Mouse (Mus musculus): Measurements from ENCODE around the gene Gm973.

Gm973 gene

DNA sequence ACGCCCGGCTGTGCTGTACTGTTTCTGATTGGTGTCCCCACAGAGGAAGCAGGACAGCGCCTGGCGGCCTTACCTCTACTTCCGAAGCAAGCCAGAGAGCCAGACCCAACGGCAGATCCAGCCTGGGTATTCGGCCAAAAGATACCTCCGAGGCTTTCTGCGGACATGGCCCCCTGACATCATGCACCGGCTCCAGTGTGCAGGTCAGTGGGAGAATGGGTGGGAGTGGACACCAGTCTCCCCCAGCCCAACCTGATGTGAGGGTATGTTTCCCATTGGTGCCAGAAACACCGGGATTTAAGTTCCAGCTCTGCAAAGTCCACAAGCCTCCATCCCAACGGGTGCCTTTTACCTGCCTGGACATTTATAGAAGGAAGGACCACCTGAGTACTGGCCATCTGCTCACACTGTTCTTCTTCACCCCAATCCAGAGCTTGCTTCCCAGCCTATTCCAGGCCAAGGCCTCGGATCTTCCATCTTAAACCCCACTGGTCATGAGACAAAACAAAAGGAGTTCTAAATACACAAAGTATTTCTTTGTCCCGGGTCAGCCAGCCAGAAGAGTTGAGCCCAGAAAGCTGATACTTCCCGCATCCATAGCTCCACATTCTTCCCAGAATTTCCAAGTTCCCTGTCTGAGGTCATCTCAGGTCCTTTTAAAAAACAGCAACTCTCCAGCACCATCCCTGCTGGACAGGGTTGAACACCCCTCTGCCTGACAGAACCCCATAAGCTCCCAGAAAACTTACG lies 25.4 kb downstream of the Gm973 start:
- 90% methylated on average over 16 of the region's 16 CpGs for WGBS

DNA sequence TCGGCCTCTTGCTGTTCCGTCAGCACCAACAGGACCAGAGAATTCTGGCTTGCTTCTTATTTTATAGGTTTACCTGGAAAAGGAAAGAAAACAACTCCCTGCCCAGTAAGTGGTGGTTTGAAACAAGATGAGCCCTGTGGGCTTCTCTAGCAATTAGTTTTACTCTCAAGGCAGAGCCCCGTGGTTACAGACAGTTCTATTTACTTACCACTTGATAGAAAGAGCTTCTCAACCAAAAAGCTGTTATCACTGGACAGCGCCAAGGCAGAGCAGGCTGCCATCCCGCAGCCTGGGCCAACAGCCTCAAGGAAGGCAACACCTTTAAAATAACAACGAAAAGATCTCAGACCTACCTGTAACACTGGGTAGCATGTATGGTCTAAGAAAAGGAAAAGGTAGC lies 26.2 kb downstream of the Gm973 start:
- 81% methylated on average over 6 of the region's 6 CpGs for WGBS

DNA sequence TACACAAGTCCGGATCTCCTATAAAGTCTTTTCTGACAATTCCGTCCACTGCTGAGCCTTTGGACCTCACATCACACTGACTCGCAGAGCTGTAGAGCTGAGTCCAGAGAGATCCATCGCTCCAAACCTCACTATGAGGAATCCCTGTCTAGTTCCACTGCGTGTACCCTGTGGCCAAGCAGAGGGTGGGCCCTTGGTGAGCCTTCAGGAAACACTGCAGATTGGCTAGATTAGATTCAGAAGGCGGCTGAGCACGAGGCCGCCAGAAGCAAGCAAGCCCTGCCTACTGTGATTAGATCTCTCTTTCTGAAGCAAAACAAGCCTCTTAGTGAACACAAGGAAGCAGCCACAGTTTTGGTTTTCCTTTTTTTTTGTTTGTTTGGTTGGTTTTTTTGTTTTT lies 27.8 kb downstream of the Gm973 start:
- 85% methylated on average over 8 of the region's 8 CpGs for WGBS

DNA sequence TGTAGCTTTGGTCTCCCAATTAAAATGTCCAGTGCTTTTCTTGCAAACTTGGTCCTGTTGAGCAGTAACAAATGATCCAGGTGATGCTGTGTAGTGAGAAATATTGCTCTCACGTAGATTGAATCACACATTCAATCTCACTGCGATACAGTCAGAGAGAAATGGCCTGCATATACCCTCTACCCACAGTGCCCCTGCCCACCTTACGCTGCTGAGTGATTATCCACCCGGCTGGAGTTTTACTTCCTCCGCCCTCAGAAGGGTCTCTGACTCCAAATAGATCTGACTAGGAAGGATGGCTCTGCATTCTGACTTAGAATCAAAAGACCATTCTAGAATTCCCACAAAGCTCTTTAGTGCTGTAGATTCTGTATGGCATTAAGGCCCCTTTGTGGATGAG lies 32.4 kb downstream of the Gm973 start:
- WGBS, result 88% methylated on average over 5 of the region's 5 CpGs

DNA sequence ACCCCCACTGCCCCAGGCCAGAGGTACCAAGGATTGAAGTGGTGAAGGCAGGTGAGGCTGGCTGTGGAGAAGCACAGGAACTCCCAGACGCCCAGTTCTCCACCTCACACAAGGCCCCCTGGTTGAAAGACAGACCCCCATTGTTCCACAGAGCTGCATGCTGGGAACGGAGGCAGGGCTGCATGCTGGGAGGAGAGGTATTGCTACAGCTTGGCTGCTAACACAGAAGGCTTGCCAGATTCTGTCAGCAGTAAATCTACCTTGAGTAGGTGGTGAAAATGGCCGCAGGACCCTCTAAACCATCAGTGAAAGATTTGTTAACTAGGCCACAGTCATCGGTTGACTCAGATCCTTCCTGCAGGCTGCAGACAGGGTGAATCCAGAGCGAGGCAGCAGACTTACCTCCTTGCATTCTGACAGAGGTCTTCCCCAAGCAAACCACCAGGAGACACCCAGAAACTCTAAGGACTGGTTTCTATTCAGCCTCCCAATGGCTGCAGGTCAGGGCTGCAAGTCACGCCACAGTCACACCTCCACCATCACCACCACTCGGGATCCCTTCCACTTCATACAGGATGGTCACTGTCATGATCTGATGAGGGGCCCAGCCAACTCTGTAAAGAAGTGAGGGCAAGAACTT lies 33.1 kb downstream of the Gm973 start:
- WGBS, result 83% methylated on average over 7 of the region's 7 CpGs

DNA sequence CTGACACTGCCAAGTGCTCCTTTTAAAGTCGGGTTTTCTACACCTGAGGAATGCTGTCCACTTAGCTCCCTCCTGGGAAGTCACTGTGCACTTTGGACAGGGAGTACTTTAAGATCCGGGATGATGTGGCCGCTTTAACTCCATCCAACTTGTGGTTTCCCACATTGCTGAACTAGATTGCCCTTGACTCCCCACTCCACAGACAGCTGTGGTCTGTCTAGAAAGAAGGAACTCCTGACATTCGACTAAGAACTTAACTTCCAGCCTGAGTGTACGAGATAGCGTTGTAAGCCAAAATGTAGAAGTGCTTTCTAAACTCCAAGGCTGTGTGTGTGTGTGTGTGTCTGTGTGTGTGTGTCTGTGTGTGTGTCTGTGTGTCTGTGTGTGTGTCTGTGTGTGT lies 34.2 kb downstream of the Gm973 start:
- WGBS, result 79% methylated on average over 6 of the region's 6 CpGs

DNA sequence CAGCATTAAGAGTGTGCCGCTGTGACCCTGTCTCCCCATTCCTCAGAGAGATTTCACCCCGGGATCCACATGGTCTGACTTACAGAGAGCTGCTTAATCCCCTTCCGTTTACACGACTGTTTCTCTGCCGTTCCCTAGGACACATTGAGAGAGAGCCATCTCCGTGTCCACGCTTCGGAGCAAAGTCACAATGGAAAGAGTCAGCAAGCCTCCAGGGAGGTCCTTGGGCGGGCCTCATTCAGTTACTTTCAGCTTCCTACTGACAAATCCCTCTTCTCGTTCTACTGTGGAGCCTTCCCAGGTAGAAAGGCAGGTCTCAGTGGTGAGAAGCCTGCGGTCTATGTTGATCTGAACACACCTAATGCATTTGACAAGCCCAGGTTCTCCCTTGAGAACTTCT lies 34.9 kb downstream of the Gm973 start:
- WGBS, result 86% methylated on average over 11 of the region's 11 CpGs

DNA sequence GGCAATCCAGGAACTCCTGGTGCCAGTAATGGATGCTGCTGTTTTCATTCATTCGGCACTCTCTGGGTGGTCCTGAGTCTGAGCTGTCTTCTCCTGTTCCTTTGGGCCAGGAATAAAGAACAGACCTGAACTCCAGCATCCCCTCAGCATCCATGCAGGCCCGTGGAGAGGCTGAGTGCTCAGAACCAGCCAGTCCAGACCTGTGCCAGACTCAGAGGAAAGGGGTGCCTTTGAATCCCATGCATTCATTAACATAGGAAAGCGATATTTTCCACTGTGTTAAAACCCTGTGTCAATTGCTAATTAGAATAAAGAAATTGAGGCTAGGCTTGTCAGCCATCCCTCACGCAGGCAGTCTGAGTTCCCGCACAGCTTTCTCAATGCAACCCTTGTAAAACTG lies 37.6 kb downstream of the Gm973 start:
- WGBS, result 66% methylated on average over 5 of the region's 5 CpGs

DNA sequence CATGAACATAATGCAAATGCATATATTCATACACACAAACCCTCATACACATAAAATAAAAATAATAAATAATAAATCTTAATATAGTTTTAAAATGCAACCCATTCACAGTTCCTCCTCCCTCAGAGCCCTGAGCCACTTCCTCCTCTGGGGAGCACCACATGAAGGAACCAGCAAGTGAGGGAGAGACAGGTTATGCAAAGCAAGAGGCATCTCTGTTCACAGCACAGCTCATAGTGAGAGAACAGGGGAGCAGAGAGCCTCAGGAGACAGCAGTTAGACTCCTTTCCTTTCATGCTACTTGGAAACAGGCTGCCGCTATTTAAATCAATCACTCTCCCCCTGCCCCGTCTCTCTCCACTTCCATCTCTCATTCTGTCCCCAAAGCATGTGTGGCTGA lies 47.5 kb downstream of the Gm973 start:
- 73% methylated on average over 2 of the region's 2 CpGs for WGBS

DNA sequence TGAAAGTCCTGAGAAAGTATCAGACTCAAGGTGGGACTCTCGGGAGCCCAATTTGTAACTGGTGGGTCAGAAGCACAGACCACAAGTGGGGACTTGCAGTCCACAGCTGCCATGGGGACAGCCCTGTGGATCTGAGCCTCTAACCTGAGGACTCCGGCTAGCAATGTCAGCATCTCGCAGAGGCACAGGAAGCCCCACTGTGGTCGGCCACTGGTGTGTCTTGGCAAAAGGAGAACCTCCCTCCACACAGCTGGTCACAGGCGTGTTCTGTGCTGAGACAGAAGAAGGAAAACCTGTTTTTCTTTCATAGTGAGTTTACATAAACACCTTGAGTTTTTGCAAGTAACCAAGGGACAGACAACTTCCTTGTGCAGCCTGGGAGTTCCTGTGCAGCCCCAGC lies 49.7 kb downstream of the Gm973 start:
- WGBS, result 74% methylated on average over 5 of the region's 5 CpGs

DNA sequence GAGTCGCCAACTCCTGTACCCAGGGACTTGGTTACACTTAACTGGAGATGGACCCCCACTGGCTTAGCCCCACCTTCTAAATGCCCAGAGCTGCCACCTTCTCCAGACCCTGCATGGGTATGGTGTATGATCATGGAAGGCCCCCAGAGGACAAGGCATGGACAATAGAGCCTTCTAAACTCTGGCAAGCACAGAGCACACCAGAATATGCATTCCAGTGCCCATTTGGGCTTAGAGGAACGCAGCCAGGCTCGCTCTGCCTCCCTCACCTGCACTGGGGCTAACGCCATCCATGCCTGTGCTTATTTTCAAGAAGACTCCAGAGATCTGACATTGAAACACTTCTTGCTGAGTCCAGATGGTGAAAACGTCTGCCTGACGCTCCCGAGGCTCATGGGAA lies 50.2 kb downstream of the Gm973 start:
- 78% methylated on average over 7 of the region's 7 CpGs for WGBS

DNA sequence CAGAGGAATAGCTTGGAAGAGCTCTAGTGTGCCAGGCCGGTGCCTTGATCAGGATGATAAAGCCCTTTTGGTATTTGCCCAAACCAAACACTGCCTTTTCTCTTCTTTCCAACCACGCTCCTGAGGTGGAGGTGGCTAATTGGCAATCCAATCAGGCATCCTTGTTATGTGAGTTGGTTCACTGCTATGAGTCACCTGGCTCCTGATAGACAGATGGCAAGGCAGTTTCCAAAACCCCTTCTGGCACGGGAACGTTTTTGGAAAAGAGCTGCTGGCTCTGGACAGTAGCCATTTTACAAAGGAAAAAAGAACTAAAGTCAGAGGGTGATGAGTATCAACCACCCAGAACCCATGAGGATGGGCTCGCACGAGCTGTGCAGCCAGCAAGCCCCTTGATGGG lies 50.9 kb downstream of the Gm973 start:
- 40% methylated on average over 6 of the region's 6 CpGs for WGBS

DNA sequence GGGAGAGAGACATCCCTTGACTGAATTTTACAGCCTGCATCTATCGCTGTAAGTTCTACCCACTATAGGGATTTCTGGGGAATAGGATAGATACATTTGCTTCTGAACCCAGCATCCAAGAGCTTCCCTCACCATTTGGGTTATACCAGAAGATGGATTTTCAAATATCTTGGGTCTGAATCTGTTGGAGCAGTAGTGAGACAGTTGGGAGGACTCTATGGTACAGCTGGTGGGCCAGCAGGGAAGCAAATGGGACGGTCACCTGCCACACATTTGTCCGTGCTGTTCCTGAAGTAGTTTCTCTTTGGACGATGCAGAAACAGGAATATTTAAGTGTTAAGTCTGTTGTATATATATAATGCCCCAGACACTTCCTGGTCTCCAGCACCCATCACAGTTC lies 51.5 kb downstream of the Gm973 start:
- WGBS, result 79% methylated on average over 4 of the region's 4 CpGs

DNA sequence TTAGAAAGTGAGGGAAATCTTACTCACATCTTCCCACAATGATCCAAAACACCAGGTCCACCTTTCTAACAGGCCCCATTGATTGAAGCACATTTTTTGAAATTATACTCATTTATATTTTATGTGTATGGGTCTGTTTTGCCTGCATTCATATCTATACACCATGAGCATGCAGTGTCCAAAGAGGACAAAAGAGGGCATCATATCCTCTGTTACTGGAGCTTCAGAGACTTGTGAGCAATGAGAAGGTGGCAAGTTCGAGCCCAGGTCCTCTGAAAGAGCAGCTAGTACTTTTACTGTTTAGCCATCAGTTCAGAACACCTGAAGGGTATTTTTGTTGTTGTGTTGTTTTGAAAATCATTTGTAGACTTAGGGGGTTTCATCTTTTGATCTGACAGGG lies 52.2 kb downstream of the Gm973 start:
- 94% methylated on average over 1 of the region's 1 CpGs for WGBS

DNA sequence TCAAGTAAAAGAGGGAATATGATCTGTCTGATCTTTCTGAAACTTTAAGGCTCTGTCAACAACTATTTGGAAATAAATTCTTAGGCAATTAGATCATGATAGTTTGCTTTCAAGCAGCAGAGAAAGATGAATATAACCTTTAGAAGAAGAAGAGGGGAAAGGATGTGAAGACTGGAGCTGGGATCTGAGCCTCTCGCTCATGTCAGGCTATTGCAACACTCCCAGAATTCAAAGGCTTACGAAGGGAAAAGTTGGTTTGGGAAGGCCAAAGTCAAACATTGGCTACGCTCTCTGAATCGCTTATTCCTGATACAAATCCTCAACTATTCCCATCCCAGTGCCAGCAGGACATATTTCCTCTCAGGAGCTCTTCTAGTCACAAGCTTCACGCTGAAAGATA lies 53.2 kb downstream of the Gm973 start:
- WGBS, result 93% methylated on average over 5 of the region's 5 CpGs

DNA sequence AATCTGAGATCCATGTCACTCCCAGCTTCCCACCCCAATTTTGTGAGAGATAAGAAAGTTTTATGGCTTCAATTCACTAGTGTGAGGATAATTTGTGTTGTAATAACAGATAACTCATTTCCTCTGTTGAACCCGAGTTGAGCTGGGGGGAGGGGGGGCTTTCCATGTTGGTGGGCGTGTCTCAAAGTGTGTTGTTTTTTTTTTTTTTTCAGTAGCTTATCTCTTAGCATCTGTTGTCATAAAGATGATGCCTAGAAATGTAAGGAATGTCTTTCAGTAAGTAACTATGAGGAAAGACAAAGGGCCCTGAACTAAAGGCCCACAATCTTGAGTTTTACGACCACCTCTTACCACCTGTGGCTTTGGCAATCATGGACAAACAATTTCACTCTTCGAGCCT lies 54.7 kb downstream of the Gm973 start:
- WGBS, result 77% methylated on average over 4 of the region's 4 CpGs

DNA sequence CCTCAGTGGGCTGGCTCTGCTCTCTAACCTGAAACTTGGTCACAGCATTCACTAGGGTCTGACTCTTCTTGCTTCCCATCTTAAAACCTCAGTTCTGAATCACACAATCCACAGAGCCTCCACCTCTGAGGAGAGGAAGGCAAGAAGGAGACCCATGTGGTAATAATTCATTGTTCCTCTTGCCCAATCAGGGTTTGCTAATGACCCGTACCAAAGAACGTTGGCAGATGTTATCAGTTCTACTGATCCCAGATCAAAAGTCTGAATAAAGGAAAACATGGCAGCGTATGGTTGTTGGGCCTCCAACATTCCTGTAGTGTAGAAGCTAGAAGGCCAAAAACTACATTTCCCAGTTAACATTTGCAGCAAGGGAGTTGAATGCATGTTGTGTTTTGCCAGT lies 55.4 kb downstream of the Gm973 start:
- WGBS, result 94% methylated on average over 3 of the region's 3 CpGs

DNA sequence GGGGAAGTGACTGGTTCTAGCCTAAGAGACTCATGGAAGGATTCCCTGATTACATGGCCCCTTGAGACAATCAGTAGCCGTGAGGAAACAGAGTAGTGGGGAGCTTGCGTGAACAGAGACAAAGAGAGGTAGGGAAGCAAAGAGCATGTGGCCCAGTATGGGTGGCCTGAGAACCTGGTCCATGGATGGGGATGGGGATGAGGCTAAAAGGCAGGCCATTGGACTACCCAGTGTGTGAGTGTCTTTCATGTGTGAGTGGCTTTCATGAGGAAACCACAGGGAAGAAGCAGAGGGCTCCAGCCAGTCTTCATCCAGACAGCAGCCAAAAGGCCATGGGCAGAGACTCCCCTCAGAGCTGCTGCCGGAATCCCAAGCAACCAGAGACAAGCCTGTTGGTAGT lies 57.8 kb downstream of the Gm973 start:
- WGBS, result 88% methylated on average over 3 of the region's 3 CpGs

DNA sequence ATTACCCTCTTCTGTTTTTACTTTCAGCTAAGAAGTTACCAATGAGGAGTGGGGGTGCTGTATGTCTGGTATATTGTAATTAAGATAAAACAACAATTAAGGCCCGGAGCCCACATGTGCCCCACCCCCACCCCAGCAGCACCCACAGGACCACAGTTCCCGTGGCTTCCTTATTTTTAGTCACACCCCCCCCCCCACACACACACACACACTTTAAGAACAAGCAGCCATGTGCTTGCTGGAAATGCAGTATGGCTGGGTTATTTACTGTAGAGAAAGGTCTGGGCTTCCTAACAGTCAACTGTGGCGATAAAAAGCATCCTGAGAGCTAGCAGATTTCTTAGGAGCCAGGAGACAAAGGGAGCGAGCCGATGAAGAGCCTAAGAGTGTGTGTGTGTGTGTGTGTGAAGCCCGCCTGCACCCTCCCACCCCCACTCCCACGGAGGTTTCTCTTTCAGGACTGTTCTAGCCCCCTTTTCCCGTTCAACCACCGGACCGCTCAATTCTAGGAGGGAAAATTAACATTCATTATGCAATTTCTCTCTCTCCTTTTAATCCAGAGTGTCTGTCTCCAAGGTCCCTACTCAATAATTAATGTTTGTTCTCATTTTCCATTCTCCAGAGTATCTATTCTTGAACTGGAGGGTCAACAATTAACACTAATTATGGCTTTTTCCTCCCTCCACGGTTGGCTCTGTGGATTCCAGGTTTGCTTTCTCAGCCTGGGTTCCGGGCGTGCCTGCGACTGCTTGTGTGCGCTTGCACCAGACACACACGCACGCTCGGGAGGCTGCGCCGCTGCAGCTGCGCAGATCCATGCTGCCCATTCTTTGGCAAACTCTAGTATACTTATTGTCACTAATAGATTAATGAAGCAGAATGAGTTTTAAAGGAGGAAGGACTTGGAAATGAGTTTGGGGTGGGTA lies 58.5 kb downstream of the Gm973 start:
- 15% methylated on average over 21 of the region's 21 CpGs for WGBS

DNA sequence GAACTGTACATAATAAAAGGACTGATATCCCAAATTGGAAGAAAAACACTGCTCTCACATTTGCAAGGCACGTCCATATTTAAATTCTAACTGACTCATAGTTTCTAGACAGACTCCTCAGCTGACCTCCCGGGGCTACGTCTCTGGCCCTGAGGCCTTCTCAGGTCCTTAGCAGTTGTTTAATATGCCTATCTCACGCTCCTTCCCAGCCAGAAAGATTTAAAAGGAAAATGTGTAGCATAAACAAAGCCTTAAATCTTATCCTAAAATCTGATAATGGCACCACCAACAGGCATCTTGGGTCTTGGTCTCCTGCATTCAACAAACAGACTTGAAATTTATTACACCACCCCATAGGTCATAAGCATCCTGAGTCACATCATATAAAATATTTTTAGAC lies 62.7 kb downstream of the Gm973 start:
- WGBS, result 87% methylated on average over 4 of the region's 4 CpGs

DNA sequence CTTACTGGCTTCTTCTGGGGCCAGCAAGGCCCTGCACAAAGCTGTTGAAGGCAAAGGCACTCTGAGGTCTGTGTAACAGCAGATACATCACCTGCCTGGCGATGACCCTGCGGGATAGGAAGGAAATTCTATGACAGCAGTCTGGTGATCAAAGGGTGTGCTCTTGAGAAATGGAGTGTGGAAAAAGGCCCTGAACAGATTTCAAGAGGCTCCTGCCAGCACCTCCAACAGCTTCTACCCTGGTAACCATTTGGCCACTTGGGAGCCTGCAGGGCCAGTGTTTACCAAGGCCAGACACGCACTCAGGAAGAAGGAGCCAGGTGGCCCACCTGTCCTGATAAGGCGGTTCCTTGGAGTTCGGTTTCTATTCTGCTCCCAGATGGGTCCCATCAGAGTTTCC lies 63.3 kb downstream of the Gm973 start:
- 87% methylated on average over 5 of the region's 5 CpGs for WGBS

DNA sequence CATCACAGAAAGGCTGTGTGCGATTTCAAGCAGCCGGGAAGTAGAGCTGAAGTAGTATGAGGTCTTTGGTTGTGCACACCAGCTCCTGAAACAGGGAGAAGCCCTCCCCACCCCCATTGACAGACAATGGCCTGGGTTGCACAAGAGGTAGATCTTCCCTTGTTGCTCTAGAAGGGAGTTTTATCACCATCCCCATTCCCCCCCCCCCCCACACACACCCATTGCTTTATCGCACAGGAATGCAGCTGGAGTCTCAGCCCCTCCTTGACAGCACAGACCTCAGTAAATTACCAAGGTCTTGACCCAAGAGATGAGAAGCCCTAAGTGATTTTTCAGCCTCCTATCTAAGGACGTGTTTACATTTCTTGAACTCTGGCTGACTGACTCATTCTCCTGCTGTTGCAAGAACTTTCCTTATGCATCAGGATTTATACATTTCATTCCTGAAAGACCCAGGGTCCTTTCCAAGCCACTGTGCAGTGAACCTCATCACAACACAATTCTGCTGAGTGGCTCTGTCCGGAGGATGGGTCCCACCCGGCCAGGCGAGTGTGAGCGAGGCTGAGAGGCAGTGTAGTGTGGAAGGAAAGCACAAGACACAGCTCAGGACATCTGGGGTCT lies 64.2 kb downstream of the Gm973 start:
- 75% methylated on average over 8 of the region's 8 CpGs for WGBS

Data from cerebral cortex, adult 2 months (tissue).